Mouse (Mus musculus): ENCODE measurements around the gene Car14. TPM values are rescaled to one million over a fixed set of nuclear protein-coding genes. Genes with fewer than 3 reads are reported as not detected.

Car14 gene
- total and polyA plus RNA-seq, 3 experiments: 0.15 to 0.38 TPM; not detected in 1

GRCm38 (mm10) chr3:95851317-95851716 lies 53.2 kb downstream of the Car14 start:
- H3K79me2 ChIP-seq (ENCODE audit: control insufficient read depth, insufficient read depth, low read length, poor library complexity): peaks cover 27% of the 10 kb centered on the region
- no peak overlapping the region for H3K27ac ChIP-seq (ENCODE audit: control insufficient read depth, low read depth, low read length)
- no peak for DNase-seq (ENCODE audit: low read depth, low spot score)
- H3K36me3 ChIP-seq (ENCODE audit: control insufficient read depth in 1 of 2, insufficient read depth in 2 of 2, low read length in 2 of 2): peaks cover 47 to 67% of the 10 kb centered on the region in 2 experiments
- peaks cover 13 to 18% of the 10 kb centered on the region in 2 experiments; a peak in 3 of 4 replicates for H3K4me1 ChIP-seq (ENCODE audit: control insufficient read depth in 1 of 2, insufficient read depth in 2 of 2, low read length in 2 of 2)
- no peaks in the 10 kb centered on the region for H3K9me3 ChIP-seq (replicated peaks; ENCODE audit: insufficient read depth, low read length)
- TF ChIP-seq GATA1 (IDR thresholded peaks at IDR 0.05; ENCODE audit: low read depth, low read length): peak; percentile 89
- no peak for TF ChIP-seq MYC (IDR thresholded peaks at IDR 0.05; ENCODE audit: low read depth, low read length)
- no peak for TF ChIP-seq EP300 (IDR thresholded peaks at IDR 0.05; ENCODE audit: low read depth in 1 of 2, low read length in 2 of 2)
- no peak for TF ChIP-seq TCF12 (IDR thresholded peaks at IDR 0.05; ENCODE audit: low read depth, low read length)
- peak; percentile 71 for TF ChIP-seq TAL1 (IDR thresholded peaks at IDR 0.05; ENCODE audit: low read length)
- no peak for TF ChIP-seq POLR2A (IDR thresholded peaks at IDR 0.05; ENCODE audit: control insufficient read depth in 1 of 2, insufficient read depth in 1 of 2, low read depth in 1 of 2, low read length in 2 of 2, poor library complexity in 1 of 2)
- no peak for TF ChIP-seq TBP (IDR thresholded peaks at IDR 0.05; ENCODE audit: low read depth, low read length)
- no peak overlapping the region for H3K4me3 ChIP-seq (ENCODE audit: control insufficient read depth in 1 of 2, insufficient read depth in 1 of 2, low read depth in 2 of 2, low read length in 2 of 2)
- H3K9ac ChIP-seq (ENCODE audit: control insufficient read depth, low read depth, low read length, poor library complexity, severe bottlenecking): no peak overlapping the region
- no peaks in the 10 kb centered on the region for H3K27me3 ChIP-seq (ENCODE audit: control insufficient read depth in 1 of 2, insufficient read depth in 2 of 2, low read length in 2 of 2)

- Histone ChIP-seq H3K4me3 (ENCODE audit: control insufficient read depth in 1 of 2, insufficient read depth in 1 of 2, low read depth in 2 of 2, low read length in 2 of 2) (no peak overlapping the region), H3K9me3 (replicated peaks; ENCODE audit: insufficient read depth, low read length) (no peaks in the 10 kb centered on the region), H3K27ac (ENCODE audit: control insufficient read depth, low read depth, low read length) (no peak overlapping the region), H3K9ac (ENCODE audit: control insufficient read depth, low read depth, low read length, poor library complexity, severe bottlenecking) (no peak overlapping the region), H3K79me2 (ENCODE audit: control insufficient read depth, insufficient read depth, low read length, poor library complexity) (peaks cover 26% of the 10 kb centered on the region), H3K27me3 (ENCODE audit: control insufficient read depth in 1 of 2, insufficient read depth in 2 of 2, low read length in 2 of 2) (no peaks in the 10 kb centered on the region), H3K4me1 (ENCODE audit: control insufficient read depth in 1 of 2, insufficient read depth in 2 of 2, low read length in 2 of 2) (peaks cover 13 to 18% of the 10 kb centered on the region in 2 experiments; a peak in 3 of 4 replicates), H3K36me3 (ENCODE audit: control insufficient read depth in 1 of 2, insufficient read depth in 2 of 2, low read length in 2 of 2) (peaks cover 47 to 74% of the 10 kb centered on the region in 2 experiments)
- DNase-seq (ENCODE audit: low read depth, low spot score): no peak
- TF ChIP-seq CHD1 (IDR thresholded peaks at IDR 0.05; ENCODE audit: low read depth, low read length) (no peak), MAX (IDR thresholded peaks at IDR 0.05; ENCODE audit: low read length) (no peak), RCOR1 (IDR thresholded peaks at IDR 0.05; ENCODE audit: low read depth, low read length) (0 out of 2 replicates have a peak, but pooled peaks have one; percentile 17), MXI1 (IDR thresholded peaks at IDR 0.05; ENCODE audit: low read depth, low read length) (0 out of 2 replicates have a peak, but pooled peaks have one; percentile 25), TCF12 (IDR thresholded peaks at IDR 0.05; ENCODE audit: low read depth, low read length) (0 out of 2 replicates have a peak, but pooled peaks have one; percentile 9), USF2 (IDR thresholded peaks at IDR 0.05; ENCODE audit: borderline replicate concordance in 1 of 2, insufficient read depth in 1 of 2, low read depth in 1 of 2, low read length in 2 of 2) (no peak), GABPA (IDR thresholded peaks at IDR 0.05; ENCODE audit: low read depth, low read length) (no peak), MEF2A (IDR thresholded peaks at IDR 0.05; ENCODE audit: extremely low read depth, insufficient replicate concordance, low read depth, low read length, poor library complexity, severe bottlenecking) (peak; percentile 71; the same call in 1 of the 2 replicates), ELF1 (IDR thresholded peaks at IDR 0.05; ENCODE audit: low read depth, low read length) (no peak), UBTF (IDR thresholded peaks at IDR 0.05; ENCODE audit: borderline replicate concordance, insufficient read depth, low read depth, low read length) (no peak), POLR2A (IDR thresholded peaks at IDR 0.05; ENCODE audit: control insufficient read depth in 1 of 2, insufficient read depth in 1 of 2, low read depth in 1 of 2, low read length in 2 of 2, poor library complexity in 1 of 2) (no peak), MYC (IDR thresholded peaks at IDR 0.05; ENCODE audit: low read depth, low read length) (no peak), ZNF384 (IDR thresholded peaks at IDR 0.05; ENCODE audit: low read depth, low read length) (no peak)
These were observed 53.9 kb downstream of the Car14 start for GRCm38 (mm10) chr3:95850611-95851010.

Other genes with a start within 250 kb of the Car14 start
- 140 and 142 TPM in 2 replicates for gene Mcl1, start 245.9 kb downstream of the Car14 start, total RNA-seq (2012; rRNA removed)
- gene Mcl1, start 245.9 kb downstream of the Car14 start, polyA plus RNA-seq (2012; ENCODE audit: insufficient read depth in 1 of 2, insufficient read length in 2 of 2, low read depth in 1 of 2, low replicate concordance in 2 of 2, missing spikeins in 1 of 2): 100 to 1,000 TPM; 156 to 211 TPM
- 0.03 and 0.27 TPM in 2 replicates for gene Adamtsl4, start 216.8 kb downstream of the Car14 start, total RNA-seq (2012; rRNA removed)
- gene Adamtsl4, start 216.8 kb downstream of the Car14 start, polyA plus RNA-seq (2012; ENCODE audit: insufficient read depth in 1 of 2, insufficient read length in 2 of 2, low read depth in 1 of 2, low replicate concordance in 2 of 2, missing spikeins in 1 of 2): under 1 TPM in 1 of 2 experiments, not detected in 1; 0.88 TPM
- 0.39 and 1.0 TPM in 2 replicates for gene Ecm1, start 165.1 kb downstream of the Car14 start, total RNA-seq (2012; rRNA removed)
- 1 to 10 TPM in 1 of 2 experiments, not detected in 1; 9.5 TPM for gene Ecm1, start 165.1 kb downstream of the Car14 start, polyA plus RNA-seq (2012; ENCODE audit: insufficient read depth in 1 of 2, insufficient read length in 2 of 2, low read depth in 1 of 2, low replicate concordance in 2 of 2, missing spikeins in 1 of 2)
- gene Tars2, start 144.5 kb downstream of the Car14 start, total RNA-seq (2012; rRNA removed): 138 and 141 TPM in 2 replicates
- 100 to 1,000 TPM in 1 of 2 experiments, not detected in 1; 237 TPM for gene Tars2, start 144.5 kb downstream of the Car14 start, polyA plus RNA-seq (2012; ENCODE audit: insufficient read depth in 1 of 2, insufficient read length in 2 of 2, low read depth in 1 of 2, low replicate concordance in 2 of 2, missing spikeins in 1 of 2)
- 16.3 and 17.1 TPM in 2 replicates for gene Rprd2, start 85.8 kb downstream of the Car14 start, total RNA-seq (2012; rRNA removed)
- gene Rprd2, start 85.8 kb downstream of the Car14 start, polyA plus RNA-seq (2012; ENCODE audit: insufficient read depth in 1 of 2, insufficient read length in 2 of 2, low read depth in 1 of 2, low replicate concordance in 2 of 2, missing spikeins in 1 of 2): 10 to 100 TPM; 31.9 to 42.0 TPM
- gene Prpf3, start 48.8 kb downstream of the Car14 start, total RNA-seq (2012; rRNA removed): 109 and 126 TPM in 2 replicates
- 100 to 1,000 TPM; 199 to 277 TPM for gene Prpf3, start 48.8 kb downstream of the Car14 start, polyA plus RNA-seq (2012; ENCODE audit: insufficient read depth in 1 of 2, insufficient read length in 2 of 2, low read depth in 1 of 2, low replicate concordance in 2 of 2, missing spikeins in 1 of 2)
- gene Mrps21, start 33.2 kb downstream of the Car14 start, total RNA-seq (2012; rRNA removed): 524 and 586 TPM in 2 replicates
- gene Mrps21, start 33.2 kb downstream of the Car14 start, polyA plus RNA-seq (2012; ENCODE audit: insufficient read depth in 1 of 2, insufficient read length in 2 of 2, low read depth in 1 of 2, low replicate concordance in 2 of 2, missing spikeins in 1 of 2): 100 to 1,000 TPM in 1 of 2 experiments, not detected in 1; 469 TPM
- gene Ciart, start 22.4 kb downstream of the Car14 start, total RNA-seq (2012; rRNA removed): 4.9 and 18.5 TPM in 2 replicates
- 10 to 100 TPM in 1 of 2 experiments, not detected in 1; 23.8 TPM for gene Ciart, start 22.4 kb downstream of the Car14 start, polyA plus RNA-seq (2012; ENCODE audit: insufficient read depth in 1 of 2, insufficient read length in 2 of 2, low read depth in 1 of 2, low replicate concordance in 2 of 2, missing spikeins in 1 of 2)
- 7.4 and 12.2 TPM in 2 replicates for gene BC028528, start 12.7 kb downstream of the Car14 start, total RNA-seq (2012; rRNA removed)
- gene BC028528, start 12.7 kb downstream of the Car14 start, polyA plus RNA-seq (2012; ENCODE audit: insufficient read depth in 1 of 2, insufficient read length in 2 of 2, low read depth in 1 of 2, low replicate concordance in 2 of 2, missing spikeins in 1 of 2): 10 to 100 TPM in 1 of 2 experiments, not detected in 1; 13.6 TPM
- 110 and 127 TPM in 2 replicates for gene Aph1a, start 10.7 kb downstream of the Car14 start, total RNA-seq (2012; rRNA removed)
- gene Aph1a, start 10.7 kb downstream of the Car14 start, polyA plus RNA-seq (2012; ENCODE audit: insufficient read depth in 1 of 2, insufficient read length in 2 of 2, low read depth in 1 of 2, low replicate concordance in 2 of 2, missing spikeins in 1 of 2): 100 to 1,000 TPM in 1 of 2 experiments, not detected in 1; 170 TPM
- gene Anp32e, start 24.6 kb upstream of the Car14 start, total RNA-seq (2012; rRNA removed): 159 and 197 TPM in 2 replicates
- gene Anp32e, start 24.6 kb upstream of the Car14 start, polyA plus RNA-seq (2012; ENCODE audit: insufficient read depth in 1 of 2, insufficient read length in 2 of 2, low read depth in 1 of 2, low replicate concordance in 2 of 2, missing spikeins in 1 of 2): 100 to 1,000 TPM; 412 to 748 TPM
- gene Plekho1, start 91.3 kb upstream of the Car14 start, total RNA-seq (2012; rRNA removed): 4.2 and 6.4 TPM in 2 replicates
- 10 to 100 TPM in 1 of 2 experiments, not detected in 1; 19.2 TPM for gene Plekho1, start 91.3 kb upstream of the Car14 start, polyA plus RNA-seq (2012; ENCODE audit: insufficient read depth in 1 of 2, insufficient read length in 2 of 2, low read depth in 1 of 2, low replicate concordance in 2 of 2, missing spikeins in 1 of 2)
- gene Vps45, start 153.8 kb upstream of the Car14 start, total RNA-seq (2012; rRNA removed): 24.4 and 28.9 TPM in 2 replicates
- 10 to 100 TPM; 20.6 to 92.0 TPM for gene Vps45, start 153.8 kb upstream of the Car14 start, polyA plus RNA-seq (2012; ENCODE audit: insufficient read depth in 1 of 2, insufficient read length in 2 of 2, low read depth in 1 of 2, low replicate concordance in 2 of 2, missing spikeins in 1 of 2)
- gene Otud7b, start 199.8 kb upstream of the Car14 start, total RNA-seq (2012; rRNA removed): 25.8 and 27.5 TPM in 2 replicates
- 10 to 100 TPM; 17.9 to 24.4 TPM for gene Otud7b, start 199.8 kb upstream of the Car14 start, polyA plus RNA-seq (2012; ENCODE audit: insufficient read depth in 1 of 2, insufficient read length in 2 of 2, low read depth in 1 of 2, low replicate concordance in 2 of 2, missing spikeins in 1 of 2)

Data from MEL (cell line).